Mouse (Mus musculus) CD4-positive, CD25-positive, alpha-beta regulatory T cell, adult 4 months (primary cell): ENCODE measurements around the gene R3hdm2. TPM values are rescaled to one million over a fixed set of nuclear protein-coding genes. Genes with fewer than 3 reads are reported as not detected.

Source experiments
- ATAC-seq: one replicate; pipeline ENCODE4 v1.8.0; 2017
- polyA plus RNA-seq, 2 experiments: library from polyadenylated mRNA; unstranded; fragments of 100-300 nt; shearing (Covaris generic); gene quantifications; one replicate each; pipeline ENCODE4 v1.2.1; 2017

The R3hdm2 gene
- polyA plus RNA-seq = 10 to 100 TPM; 12.8 to 17.3 TPM

DNA sequence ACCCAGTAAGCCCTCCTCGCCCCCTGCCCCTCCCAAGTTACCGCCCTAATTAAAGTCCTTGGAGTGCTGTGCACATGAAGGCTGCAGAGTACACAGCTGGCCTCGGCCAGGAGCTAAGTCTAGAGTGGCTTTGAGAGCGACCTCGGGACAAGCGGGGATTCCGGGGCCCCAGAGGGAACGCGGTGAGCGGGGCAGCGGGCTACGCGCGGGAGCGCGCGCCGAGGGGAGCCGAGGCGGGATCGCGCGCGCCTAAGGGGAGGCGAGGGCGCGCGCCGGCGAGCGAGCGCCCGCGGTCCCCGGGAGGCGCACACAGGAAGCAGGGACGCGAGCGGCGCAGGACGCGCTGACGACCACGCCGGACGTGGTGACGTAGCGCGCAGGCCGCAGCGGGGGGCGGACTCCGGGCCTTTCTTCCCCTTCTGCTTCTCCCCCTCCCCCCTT, at the start of gene R3hdm2:
Gene R3hdm2, plus strand, starts transcription at position 77 of the 441 bp plus-strand sequence.
- peak; percentile 97 for ATAC-seq

DNA sequence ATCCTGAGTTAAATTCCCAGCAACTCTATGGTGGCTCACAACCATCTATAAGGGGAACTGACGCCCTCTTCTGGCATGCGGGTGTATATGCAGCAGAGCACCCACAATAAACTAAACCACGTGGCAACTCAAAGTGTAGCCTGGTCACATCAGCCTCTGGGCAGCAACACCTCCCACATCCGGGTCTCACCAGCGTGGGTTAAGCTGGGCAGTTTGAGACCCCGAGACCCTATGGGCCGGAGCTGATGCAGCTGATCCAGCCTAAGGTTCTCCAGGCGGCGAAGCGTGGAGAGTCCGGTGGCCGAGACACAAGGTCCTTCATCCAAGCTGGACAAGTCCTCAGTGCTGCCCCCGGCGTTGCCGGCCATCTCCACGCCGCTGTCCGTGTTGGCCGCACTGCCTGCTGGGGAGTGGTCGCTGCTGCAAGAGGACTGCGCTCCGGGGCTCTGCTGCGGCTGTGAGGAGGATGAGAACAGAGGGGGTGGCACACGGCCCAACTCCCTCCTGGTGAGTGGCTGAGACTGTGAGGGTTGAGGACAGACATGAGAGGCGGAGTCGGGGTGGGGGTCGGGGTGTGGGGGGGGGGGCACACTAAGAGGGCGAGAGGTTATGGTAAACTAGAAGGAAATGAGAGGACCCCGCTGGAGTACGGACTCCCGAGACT, 47.8 kb upstream of the R3hdm2 start:
- peak; percentile 44 for ATAC-seq

DNA sequence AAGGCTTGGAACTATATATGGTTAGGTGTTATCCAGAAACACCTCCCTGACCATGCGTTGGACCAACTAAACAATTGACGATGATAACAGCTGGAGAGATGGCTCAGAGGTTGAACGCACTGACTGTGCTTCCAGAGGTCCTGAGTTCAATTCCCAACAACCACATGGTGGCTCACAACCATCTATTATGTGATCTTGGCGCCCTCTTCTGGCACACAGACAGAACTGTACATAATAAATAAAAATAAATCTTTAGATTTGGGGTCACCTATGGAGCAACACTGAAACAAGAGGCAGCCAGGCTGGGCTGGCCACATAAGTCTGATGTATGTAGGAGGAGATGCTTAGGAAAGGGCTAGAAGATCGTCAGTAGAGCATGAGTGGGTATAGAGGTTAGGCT, 47.0 kb upstream of the R3hdm2 start:
- peak; percentile 28 for ATAC-seq

DNA sequence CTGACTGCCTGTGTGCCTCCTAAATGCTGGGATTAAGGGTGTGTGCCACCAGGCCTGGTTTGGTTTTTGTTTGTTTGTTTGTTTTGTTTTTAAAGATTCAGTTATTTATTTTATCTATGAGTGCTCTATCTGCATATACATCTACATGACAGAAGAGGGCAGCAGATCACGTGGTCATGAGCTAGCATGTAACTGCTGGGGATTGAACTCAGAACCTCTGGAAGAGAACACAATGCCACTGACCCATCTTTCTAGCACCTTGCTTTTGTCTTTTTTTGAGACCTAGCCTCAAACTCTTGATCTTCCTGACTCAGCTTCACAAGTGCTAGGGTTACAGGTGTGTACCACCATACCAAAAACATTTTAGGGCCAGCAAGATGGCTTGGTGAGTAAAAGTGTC, 44.9 kb upstream of the R3hdm2 start:
- ATAC-seq = no peak

DNA sequence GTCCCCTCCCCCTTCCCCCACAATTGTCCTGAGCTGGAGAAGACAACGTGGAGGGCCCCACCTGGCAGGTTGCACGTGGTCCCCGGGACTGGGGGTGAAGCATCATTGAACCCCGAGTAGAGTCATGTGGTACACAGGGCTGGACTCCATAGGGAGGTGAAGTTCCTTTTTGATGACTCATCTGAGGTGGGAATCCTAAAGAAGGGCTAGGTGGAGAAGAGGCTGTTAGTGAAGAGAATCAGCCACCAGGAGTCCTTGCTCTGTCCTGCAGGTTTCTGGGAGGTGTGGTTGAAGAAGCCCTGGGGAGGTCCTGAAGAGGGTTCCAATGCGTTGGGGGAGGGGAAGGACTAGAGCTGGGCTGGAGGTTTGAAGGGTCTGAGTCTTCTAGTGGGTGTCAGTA, 43.2 kb upstream of the R3hdm2 start:
- ATAC-seq = no peak

DNA sequence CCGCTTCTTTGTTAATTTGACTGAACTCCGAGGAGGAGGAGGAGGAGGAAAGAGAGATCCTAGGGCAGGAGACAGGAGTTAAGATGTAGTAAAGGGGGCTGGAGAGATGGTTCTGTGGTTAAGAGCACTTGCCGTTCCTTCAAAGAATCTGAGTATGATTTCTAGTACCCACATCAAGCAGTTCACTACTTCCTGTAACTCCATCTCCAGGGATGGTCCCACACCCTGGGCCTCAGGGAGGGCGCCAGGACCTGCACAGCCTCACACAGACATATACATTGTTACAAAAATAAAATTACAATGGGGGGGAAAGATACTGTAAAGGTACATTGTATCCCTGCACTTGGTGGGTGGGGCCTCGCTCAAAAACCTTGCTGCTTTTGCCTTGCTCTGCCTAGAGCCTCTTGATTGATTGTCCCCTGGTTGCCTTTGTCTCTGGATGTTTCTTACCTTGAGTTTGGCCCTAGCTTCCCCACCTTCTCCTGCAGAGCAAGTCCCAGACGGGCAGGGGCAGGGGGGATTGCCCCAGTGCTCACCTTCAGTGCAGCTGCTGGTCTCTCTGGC, 42.5 kb upstream of the R3hdm2 start:
- ATAC-seq = peak; percentile 40

DNA sequence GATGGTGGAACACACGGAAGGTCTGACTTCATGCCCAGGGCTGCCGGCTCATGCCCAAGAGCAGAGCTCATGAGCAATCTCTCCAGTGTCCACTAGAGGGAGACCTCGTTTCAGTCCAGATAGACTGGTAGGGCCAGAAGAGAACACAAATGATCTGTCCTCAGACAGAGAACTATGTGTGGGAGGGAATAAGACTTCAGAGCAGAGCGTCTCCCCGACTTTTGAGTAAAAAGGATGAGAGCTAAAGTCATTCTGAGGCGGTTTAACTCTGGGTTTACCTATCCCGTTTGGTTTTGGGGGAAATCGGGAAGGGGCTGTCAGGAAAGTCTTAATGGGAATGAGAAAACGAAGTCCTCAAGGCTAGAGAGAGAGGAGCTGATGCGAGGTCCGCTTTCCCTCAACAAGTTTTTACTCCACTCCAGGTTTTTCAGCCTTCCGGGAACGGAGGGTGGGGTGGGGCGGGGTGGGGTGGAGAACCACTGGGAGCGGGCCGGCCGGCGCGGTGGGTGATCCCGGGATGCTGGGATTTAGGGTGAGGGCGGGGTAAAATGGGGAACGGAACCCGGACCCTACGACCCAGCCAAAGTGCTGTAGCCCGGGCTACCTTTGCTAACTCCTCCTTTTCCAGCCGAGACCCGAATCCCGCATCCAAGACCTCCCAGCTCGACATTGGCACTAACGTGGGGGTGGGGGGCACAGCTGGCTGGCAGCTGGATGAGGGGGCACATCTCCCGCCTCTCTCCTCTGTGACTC, 41.0 kb upstream of the R3hdm2 start:
- ATAC-seq = peak; percentile 83

DNA sequence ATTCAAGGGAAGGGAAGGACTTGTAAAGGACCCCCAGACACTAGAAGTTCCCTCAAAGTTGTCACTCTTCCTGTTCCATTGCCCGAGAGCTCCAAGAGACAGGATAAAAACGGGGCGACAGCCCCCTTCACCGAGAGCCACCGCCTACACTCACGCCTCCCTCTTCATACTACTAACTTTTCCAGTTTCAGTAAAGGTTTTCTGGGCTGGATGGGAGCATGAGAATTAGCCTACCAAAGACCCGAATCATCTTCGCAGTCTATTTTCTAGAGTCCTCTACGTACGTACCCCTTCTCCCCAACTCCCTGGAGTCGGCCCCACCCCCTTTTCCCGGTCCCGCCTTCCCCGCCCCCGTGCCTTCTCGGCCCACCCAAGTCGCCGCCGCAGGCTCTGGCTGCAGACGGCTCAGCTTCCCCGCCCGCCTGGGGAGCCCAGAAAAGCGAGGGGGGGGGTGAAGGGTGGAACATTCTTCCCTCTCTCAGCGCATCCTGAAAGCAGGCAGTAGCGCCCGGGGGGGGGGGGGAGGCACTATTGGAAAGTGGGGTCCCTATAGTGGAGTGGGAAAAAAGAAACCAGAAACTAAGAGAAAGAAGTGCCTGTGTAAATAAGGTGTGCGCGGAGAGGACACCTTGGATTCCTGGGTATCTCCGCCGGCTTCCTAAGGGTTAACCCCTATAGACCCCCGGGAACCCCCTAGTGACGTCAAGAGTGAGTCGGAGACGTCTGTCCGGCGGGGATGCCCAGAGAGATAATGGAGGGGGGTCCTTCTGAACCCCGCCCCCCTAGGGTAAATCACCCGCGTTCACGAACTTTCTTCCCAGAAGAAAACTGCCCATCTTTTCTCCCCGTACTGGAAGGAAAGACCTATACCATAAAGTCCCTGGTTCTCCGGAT, 40.2 kb upstream of the R3hdm2 start:
- ATAC-seq = no peak

DNA sequence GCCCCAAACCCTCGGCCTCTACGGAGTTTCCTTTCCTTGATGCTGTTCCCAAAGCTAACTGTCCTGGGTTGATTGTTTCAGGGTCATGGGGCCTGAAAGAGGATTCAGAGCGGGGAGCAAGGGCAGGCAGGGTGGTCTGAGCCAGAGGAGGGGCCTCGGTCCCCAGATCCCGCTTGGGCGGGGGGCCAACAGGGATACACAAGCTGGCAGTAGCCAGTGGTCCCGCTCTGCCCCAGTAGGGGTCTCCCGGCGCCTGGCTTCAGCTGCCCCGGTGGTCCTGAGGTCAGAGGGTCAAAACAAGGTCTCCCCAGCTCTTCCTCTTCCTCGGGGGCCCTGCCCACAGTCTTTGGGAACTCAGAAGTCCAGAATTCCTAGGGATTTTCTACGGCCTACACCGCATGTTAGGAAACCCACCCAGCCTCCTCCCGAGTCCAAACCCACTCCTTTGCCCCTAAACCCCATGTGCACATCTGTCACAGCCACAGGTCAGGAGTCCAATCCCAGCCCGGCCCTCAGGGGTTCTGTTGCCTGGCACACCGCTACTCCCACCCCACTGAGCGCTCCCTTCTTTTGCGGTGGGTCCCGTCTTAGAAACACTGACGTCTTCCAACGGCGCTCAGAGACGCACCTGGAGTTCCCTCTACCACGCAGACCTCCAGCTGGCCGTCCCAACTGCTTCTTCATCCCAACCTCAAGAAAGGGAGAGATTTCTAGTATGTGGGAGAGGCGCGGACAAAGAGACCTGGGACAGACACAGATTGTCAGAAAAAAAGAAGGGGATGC, 39.4 kb upstream of the R3hdm2 start:
- ATAC-seq = no peak

DNA sequence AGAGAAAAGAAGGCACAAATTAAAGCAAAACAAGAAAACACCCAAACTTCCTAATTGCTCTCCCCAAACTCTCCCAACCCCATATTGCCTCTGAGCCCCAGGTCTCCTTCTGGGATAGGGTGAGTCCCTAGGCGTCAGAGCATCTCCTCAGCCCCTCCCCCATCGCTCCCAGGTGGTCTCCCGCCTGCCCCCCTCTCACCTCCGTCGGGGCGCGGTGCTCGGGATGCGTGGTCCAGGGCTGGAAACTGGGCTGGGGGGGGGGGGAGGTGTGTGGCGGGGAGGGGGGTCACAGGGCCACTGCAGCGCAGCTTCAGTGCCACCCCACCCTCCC, 38.8 kb upstream of the R3hdm2 start:
- no peak for ATAC-seq

DNA sequence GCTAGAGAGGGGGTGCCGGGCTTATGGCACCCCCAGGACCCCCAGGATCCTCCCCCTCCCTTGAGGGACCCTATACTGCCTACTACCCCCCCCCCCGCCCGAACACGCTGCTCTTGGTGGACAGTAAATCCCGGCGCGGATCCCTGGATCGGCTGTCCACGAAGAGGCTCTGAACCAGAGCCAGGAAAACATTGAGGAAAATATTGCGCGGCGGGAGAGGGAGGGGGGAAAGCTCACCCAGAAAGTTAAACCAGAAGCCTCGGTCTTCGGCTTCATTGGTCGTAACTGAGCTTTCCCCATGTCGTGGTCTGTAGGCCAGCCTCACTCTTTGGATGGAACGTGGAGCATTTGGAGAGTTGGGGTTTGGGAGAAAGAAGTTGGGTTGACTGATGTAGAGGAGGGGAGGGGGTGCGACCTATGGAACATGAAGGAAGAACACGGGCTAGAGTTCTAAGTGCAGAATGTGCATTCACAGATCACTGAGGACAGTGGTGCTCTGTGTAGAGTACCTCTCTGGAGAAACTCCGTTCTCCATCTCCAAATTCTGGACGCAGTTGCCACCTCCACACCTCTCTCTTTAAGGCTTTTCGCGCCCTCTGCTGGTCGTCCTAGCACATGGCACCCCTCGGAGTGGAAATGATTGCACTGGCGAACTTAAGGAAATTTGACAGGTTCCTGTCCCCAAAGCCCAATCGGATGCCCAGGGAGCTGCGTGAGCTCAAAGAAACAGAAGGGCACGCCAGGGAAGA, 38.1 kb upstream of the R3hdm2 start, which contains the start of gene Gli1:
Gene Gli1, minus strand, starts transcription at position 84 of the 749 bp plus-strand sequence.
- ATAC-seq = peak; percentile 56

DNA sequence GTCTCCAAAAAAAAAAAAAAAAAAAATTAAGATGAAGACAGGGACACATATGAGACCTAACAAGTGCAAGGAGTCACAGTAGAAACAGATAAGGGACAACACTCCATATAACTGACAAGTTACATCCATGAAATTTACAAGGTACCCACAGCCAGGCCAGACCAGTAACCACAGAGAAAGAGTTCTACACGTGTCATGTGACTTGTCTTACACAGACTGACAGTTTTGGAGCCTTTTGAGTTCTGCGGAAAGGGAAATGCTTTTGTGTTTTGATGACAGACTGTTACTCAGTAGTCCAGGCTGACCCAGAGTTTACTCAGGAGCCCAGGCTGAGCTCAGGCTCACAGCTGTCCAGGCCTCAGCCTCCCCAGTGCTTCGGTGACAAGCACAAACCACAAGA, 37.1 kb upstream of the R3hdm2 start:
- no peak for ATAC-seq

DNA sequence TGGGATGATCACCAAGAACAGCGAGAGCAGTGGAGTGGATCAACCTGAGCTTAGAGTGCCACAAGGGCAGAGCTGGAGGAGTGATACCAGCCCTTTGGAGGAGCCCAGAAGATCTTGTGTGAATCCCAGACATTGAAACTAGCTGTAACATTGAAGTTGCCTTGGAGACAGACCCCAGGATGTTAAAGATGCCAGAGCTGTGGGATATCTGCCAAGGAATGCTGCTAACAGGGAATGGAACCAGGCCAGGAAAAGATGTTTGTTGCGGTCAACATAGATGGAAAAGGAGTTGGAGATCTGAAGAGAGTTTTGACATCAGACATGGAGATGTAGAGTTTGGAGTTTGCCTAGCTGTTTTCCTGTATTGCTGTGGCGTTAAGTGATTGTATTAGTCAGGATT, 34.0 kb upstream of the R3hdm2 start:
- ATAC-seq = no peak

DNA sequence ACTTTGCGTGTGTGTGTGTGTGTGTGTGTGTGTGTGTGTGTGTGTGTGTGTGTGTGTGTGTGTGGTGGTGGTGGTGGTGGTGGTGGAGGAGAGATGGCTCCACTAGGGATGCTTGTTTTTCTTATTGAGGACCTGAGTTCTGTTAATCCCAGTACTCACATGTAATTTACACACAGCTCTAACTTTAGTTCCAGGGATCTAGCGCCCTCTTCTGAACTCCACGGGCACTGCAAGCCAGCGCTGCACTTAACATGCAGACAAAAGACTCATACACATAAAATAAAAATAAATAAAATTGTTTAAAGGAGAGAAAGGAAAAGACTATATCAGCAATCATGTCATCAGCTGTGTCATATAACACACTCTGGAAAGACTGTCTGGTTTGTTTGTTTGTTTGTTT, 31.2 kb upstream of the R3hdm2 start:
- ATAC-seq = no peak

DNA sequence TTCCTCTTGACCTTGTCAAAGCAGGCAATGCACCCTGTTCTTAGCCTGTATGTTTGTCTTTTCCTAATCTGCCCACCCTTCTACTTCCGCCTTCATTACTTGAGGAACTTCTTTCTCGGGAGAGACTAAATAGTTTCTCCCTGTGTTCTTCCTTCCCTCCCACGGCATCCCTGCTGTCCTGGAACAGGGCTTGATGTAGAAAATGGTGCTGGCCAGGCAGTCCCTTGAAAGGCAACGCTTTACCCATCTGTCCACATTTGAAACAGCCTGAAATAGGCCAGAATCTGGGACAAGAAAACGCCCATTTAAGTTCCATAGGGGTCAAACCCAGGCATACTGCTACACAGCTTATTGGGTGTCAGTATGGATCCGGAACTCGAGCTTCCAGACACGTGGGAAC, 30.3 kb upstream of the R3hdm2 start:
- ATAC-seq = no peak

DNA sequence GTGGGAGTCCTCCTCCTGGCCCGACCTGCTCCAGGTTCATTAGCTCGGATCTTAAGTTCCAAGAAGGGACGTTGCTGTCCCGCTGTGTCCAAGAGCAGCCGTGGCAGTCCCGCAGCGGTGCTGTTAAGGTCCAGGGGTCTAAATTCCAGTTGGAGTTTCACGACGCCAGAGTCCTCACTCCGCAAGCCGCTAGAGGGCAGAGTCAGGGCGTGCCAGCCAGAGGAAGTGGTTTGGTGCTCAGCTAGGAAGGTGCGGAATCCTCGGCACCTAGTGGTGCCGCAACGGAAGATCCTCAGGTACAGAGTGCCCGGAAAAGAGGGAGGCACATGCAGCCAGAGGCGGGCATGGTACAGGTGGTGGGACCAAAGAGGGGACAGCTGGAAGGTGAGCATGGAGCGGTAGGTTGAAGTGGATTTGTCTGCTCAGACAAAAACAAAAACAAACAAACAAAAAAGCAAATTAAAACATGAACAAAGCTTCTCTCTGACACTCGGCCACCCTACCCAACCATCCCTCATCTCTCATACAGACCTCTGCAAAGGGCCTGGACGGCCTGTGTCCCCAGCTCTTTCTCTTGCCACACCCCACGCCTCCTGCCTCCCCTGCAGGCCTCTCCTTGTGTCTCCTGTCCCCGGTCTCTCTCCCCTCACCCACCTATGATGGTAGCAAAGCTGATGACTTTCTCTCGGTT, 29.4 kb upstream of the R3hdm2 start:
- ATAC-seq = peak; percentile 100

DNA sequence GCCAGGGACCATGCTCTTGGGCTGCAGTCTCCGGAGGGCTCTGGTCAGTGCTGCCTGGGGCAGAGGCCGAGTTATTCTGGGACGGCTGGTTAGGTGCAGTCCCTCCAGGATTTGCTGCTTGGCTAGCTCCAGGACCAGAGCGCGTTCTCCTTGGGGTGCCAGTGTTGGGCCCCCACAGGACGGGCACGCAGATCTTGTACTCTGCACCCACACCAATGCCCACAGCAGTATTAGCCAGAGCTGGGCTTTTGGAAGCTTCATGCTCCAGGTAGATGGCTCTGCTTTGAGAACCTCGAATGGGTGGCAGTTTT, 28.9 kb upstream of the R3hdm2 start:
- ATAC-seq = no peak

DNA sequence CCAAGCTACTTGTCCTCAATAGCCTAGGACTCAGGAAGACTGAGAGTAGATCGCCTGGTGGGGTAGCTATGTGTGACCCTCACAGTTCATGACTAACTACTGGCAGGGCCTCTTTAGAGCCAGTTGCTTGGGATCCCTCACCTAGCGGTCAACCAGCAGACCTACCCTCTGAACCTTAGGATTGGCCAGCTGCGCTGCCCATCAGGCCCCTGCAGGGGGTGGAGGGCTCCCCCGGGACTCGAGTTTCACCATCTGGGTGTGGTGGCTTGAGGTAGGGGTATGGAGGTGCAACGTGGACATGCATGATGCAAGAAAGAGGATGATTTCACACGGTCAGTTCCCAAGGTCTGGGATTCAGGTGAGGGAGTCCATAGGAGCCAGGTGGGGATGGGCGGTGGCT, 28.4 kb upstream of the R3hdm2 start:
- ATAC-seq = no peak

DNA sequence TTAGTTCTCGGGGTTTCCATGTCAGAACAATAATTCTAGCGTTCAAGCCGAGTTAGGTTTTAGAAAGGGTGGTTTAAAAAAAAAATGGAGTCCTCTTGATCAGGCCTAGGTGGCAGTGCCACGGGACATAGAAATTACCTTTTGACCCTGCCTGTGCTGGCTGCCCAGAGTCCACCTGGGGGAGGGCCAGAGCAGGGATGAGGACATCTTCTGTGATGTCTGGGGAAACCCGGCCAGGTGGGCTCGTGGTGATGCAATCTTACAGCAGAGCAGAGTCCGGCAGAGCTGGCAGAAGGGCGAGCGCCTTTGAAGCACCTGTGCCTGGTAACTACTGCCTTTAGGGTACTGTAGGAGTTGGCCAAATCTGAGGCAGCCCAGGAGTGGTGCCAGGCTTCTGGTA, 27.9 kb upstream of the R3hdm2 start:
- no peak for ATAC-seq

DNA sequence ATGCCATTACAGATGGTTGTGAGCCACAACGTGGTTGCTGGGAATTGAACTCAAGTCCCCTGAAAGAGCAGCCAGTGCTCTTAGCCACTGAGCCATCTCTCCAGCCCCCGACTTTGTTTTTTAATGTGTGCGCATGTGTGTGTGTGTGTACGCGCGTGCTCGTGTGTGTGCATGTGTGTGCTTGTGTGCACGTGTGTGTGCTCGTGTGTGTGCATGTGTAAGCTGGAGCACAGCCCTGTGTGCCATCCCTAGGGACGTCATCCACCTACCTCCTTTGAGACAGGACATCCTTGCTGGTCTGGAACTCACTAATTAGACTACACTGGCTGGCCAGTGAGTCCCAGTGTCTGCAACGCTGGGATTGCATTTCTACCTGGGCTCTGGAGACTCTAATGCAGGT, 27.4 kb upstream of the R3hdm2 start:
- no peak for ATAC-seq
